Mouse (Mus musculus): Measurements from ENCODE around the gene Lyrm9. TPM values are rescaled to one million over a fixed set of nuclear protein-coding genes. Genes with fewer than 3 reads are reported as not detected.

The Lyrm9 gene
- total and polyA plus RNA-seq, 3 experiments: 22.0 to 49.4 (median 35.3) TPM

DNA sequence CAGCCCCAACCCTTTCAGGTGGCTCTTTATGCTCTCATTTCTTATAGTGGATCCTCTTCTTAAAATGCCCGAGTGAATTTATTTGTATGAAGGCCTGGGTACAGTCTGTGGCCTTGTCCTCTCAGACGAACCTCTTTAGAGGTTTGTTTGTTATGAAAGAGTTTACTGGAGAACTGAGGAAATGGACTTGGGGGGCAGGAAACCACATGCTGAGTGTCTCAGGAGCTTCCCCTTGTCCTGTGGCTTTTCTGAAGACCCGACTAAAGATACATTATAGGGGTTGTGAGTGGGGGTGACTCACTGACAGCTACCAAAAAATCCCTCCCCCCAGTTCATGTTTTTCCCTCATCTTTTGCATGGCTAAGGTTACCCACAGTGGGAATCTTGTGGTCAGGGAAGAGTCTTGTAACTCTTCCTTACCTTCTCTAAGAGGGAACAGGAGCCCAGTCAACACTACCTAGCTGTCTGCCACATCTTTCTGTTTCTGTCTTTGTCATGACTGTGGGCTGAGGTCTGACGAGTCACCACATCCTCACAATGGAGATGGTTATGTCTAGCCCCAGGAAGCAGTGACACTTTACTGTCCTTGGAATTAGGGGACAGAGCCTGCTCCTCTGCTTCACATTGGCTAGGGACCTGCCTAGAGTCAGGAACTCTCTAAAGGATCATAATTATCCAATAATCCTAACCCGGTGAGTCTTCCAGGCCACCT, 38.3 kb downstream of the Lyrm9 start:
- Histone ChIP-seq H3K4me2 (ENCODE audit: insufficient read depth, low read depth, poor library complexity, severe bottlenecking) (no peak overlapping the region), H3K4me3 (replicated peaks in 1 of 3; ENCODE audit: low read depth in 2 of 3, low read length in 2 of 3, poor library complexity in 1 of 3) (no peak overlapping the region), H3K27ac (ENCODE audit: insufficient read depth, low read depth) (no peak overlapping the region), H3K79me2 (replicated peaks; ENCODE audit: control insufficient read depth, extremely low read depth, insufficient read depth, poor library complexity, severe bottlenecking) (no peaks in the 10 kb centered on the region), H3K9me3 (replicated peaks; ENCODE audit: low read length) (peaks cover 6% of the 10 kb centered on the region), H3K36me3 (replicated peaks in 1 of 2; ENCODE audit: control insufficient read depth in 1 of 2, insufficient read depth in 1 of 2, low read length in 1 of 2) (no peaks in the 10 kb centered on the region), H3K27me3 (replicated peaks) (no peaks in the 10 kb centered on the region), H3K4me1 (ENCODE audit: control insufficient read depth in 1 of 2, insufficient read depth in 2 of 2) (peaks cover 0 to 23% of the 10 kb centered on the region in 2 experiments; a peak in 2 of 4 replicates), H3K9ac (ENCODE audit: insufficient read depth, low read depth) (no peak overlapping the region)
- DNase-seq (ENCODE audit: extremely low read depth): no peak
- TF ChIP-seq SMC3 (IDR thresholded peaks at IDR 0.05; ENCODE audit: low read depth, low read length) (no peak), TBP (conservative IDR thresholded peaks at IDR 0.05; ENCODE audit: low read depth, low read length) (no peak), UBTF (IDR thresholded peaks at IDR 0.05; ENCODE audit: low read depth, low read length) (no peak), ZKSCAN1 (IDR thresholded peaks at IDR 0.05; ENCODE audit: borderline replicate concordance, low read depth, low read length) (no peak), MAFK (IDR thresholded peaks at IDR 0.05; ENCODE audit: insufficient replicate concordance, low read length) (no peak), CTCF (conservative IDR thresholded peaks at IDR 0.05 in 1 of 2, IDR thresholded peaks at IDR 0.05 in 1 of 2; ENCODE audit: low read depth in 2 of 2, low read length in 2 of 2) (no peak), NRF1 (IDR thresholded peaks at IDR 0.05; ENCODE audit: low read depth, low read length) (no peak), RCOR1 (conservative IDR thresholded peaks at IDR 0.05; ENCODE audit: low read depth, low read length) (no peak), TCF12 (IDR thresholded peaks at IDR 0.05; ENCODE audit: low read depth, low read length) (no peak)
- in situ Hi-C loops (cut with MboI; ENCODE audit: low pct_ligation_motif_present, low pct_unique_long_range_greater_than_20kb, low sequenced_read_pairs) (no loop called here), dilution Hi-C loops (cut with MboI; ENCODE audit: extremely low pct_ligation_motif_present, extremely low pct_unique_long_range_greater_than_20kb, low sequenced_read_pairs) (no loop called here)

DNA sequence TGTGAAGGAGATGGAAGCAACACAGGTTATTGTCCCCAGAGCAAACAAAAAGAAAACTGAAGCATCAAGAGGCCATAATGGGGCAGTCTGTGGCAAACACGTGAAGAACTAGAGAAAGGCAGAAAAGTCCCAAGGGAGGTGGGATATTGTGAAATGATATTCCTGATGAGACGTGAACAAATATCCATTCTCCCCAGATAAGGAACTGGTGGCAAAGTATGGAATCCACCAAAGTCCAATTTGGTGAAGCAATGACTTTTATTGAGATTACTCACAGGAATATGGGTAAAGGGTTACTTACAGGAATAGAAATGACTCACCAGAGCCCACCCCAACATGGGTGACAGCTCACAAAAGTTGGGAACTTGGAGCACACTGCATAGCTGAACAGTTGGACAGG, 38.9 kb downstream of the Lyrm9 start:
- dilution Hi-C loops (cut with MboI; ENCODE audit: extremely low pct_ligation_motif_present, extremely low pct_unique_long_range_greater_than_20kb, low sequenced_read_pairs): no loop called here
- Histone ChIP-seq H3K27me3 (replicated peaks) (no peaks in the 10 kb centered on the region), H3K4me2 (ENCODE audit: insufficient read depth, low read depth, poor library complexity, severe bottlenecking) (no peak overlapping the region), H3K4me1 (ENCODE audit: control insufficient read depth in 1 of 2, insufficient read depth in 2 of 2) (peaks cover 0 to 18% of the 10 kb centered on the region in 2 experiments; a peak in 2 of 4 replicates), H3K36me3 (replicated peaks in 1 of 2; ENCODE audit: control insufficient read depth in 1 of 2, insufficient read depth in 1 of 2, low read length in 1 of 2) (no peaks in the 10 kb centered on the region), H3K79me2 (replicated peaks; ENCODE audit: control insufficient read depth, extremely low read depth, insufficient read depth, poor library complexity, severe bottlenecking) (no peaks in the 10 kb centered on the region), H3K9ac (ENCODE audit: insufficient read depth, low read depth) (no peak overlapping the region), H3K9me3 (replicated peaks; ENCODE audit: low read length) (peaks cover 7% of the 10 kb centered on the region), H3K4me3 (replicated peaks in 1 of 3; ENCODE audit: low read depth in 2 of 3, low read length in 2 of 3, poor library complexity in 1 of 3) (no peak overlapping the region), H3K27ac (ENCODE audit: insufficient read depth, low read depth) (no peak overlapping the region)
- in situ Hi-C loops (cut with MboI; ENCODE audit: low pct_ligation_motif_present, low pct_unique_long_range_greater_than_20kb, low sequenced_read_pairs): no loop called here
- TF ChIP-seq IRF4 (IDR thresholded peaks at IDR 0.05; ENCODE audit: low read depth, low read length): no peak
- no peak for TF ChIP-seq CHD2 (IDR thresholded peaks at IDR 0.05; ENCODE audit: low read length)
- TF ChIP-seq ELF1 (IDR thresholded peaks at IDR 0.05; ENCODE audit: low read depth, low read length): no peak
- no peak for TF ChIP-seq TBP (conservative IDR thresholded peaks at IDR 0.05; ENCODE audit: low read depth, low read length)
- no peak for TF ChIP-seq ZMIZ1 (IDR thresholded peaks at IDR 0.05; ENCODE audit: low read depth, low read length)
- TF ChIP-seq MXI1 (IDR thresholded peaks at IDR 0.05; ENCODE audit: low read depth, low read length): no peak
- TF ChIP-seq RCOR1 (conservative IDR thresholded peaks at IDR 0.05; ENCODE audit: low read depth, low read length): no peak
- TF ChIP-seq MAX (IDR thresholded peaks at IDR 0.05; ENCODE audit: low read length): no peak
- no peak for TF ChIP-seq CHD1 (IDR thresholded peaks at IDR 0.05; ENCODE audit: low read depth, low read length)
- TF ChIP-seq MAZ (IDR thresholded peaks at IDR 0.05; ENCODE audit: low read depth, low read length): no peak
- no peak for TF ChIP-seq EP300 (IDR thresholded peaks at IDR 0.05; ENCODE audit: low read length)
- no peak for TF ChIP-seq RAD21 (IDR thresholded peaks at IDR 0.05; ENCODE audit: low read depth, low read length)
- no peak for TF ChIP-seq TCF12 (IDR thresholded peaks at IDR 0.05; ENCODE audit: low read depth, low read length)
- TF ChIP-seq BHLHE40 (IDR thresholded peaks at IDR 0.05; ENCODE audit: low read depth, low read length): no peak
- TF ChIP-seq ZNF384 (IDR thresholded peaks at IDR 0.05; ENCODE audit: low read depth, low read length): no peak
- no peak for TF ChIP-seq PAX5 (IDR thresholded peaks at IDR 0.05; ENCODE audit: low read length)
- no peak for TF ChIP-seq CTCF (conservative IDR thresholded peaks at IDR 0.05 in 1 of 2, IDR thresholded peaks at IDR 0.05 in 1 of 2; ENCODE audit: low read depth in 2 of 2, low read length in 2 of 2)
- DNase-seq (ENCODE audit: extremely low read depth): no peak

Data from CH12.LX (cell line).